Mouse (Mus musculus): Measurements from ENCODE around the gene Nsmf. TPM values are rescaled to one million over a fixed set of nuclear protein-coding genes. Genes with fewer than 3 reads are reported as not detected.

Nsmf gene
- polyA plus RNA-seq, 1 experiment from 2014 or later, result 126 TPM

Small RNA genes within 50 kb of the gene (microRNA-seq; reads per million reads assigned to microRNA genes)
- gene Gm24328 (not detected), gene Mir7664 (not detected)

Other genes starting within 250 kb of the Nsmf start
- 77.7 and 81.8 TPM in 2 replicates for gene Ehmt1, start 134.7 kb upstream of the Nsmf start, polyA plus RNA-seq (2014; fragmentation: Nextera tagmentation; extraction: Ambion mirVana)
- 22.6 and 26.0 TPM in 2 replicates for gene Arrdc1, start 119.1 kb upstream of the Nsmf start, polyA plus RNA-seq (2014; fragmentation: Nextera tagmentation; extraction: Ambion mirVana)
- 23.4 and 23.9 TPM in 2 replicates for gene Zmynd19, start 104.6 kb upstream of the Nsmf start, polyA plus RNA-seq (2014; fragmentation: Nextera tagmentation; extraction: Ambion mirVana)
- gene Dph7, start 92.0 kb upstream of the Nsmf start, polyA plus RNA-seq (2014; fragmentation: Nextera tagmentation; extraction: Ambion mirVana), result 32.6 and 32.8 TPM in 2 replicates
- gene Mrpl41, start 79.3 kb upstream of the Nsmf start, polyA plus RNA-seq (2014; fragmentation: Nextera tagmentation; extraction: Ambion mirVana), result 173 and 187 TPM in 2 replicates
- 2.4 and 3.7 TPM in 2 replicates for gene Pnpla7, start 78.3 kb upstream of the Nsmf start, polyA plus RNA-seq (2014; fragmentation: Nextera tagmentation; extraction: Ambion mirVana)
- gene Entpd8, start 25.9 kb downstream of the Nsmf start, polyA plus RNA-seq (2014; fragmentation: Nextera tagmentation; extraction: Ambion mirVana), result 0.21 TPM in 1 of 2 replicates, not detected in the other
- gene Noxa1, start 40.8 kb downstream of the Nsmf start, polyA plus RNA-seq (2014; fragmentation: Nextera tagmentation; extraction: Ambion mirVana), result not detected in 2 replicates
- gene Nrarp, start 126.4 kb downstream of the Nsmf start, polyA plus RNA-seq (2014; fragmentation: Nextera tagmentation; extraction: Ambion mirVana), result 15.6 and 19.9 TPM in 2 replicates
- 2.0 and 2.2 TPM in 2 replicates for gene Tor4a, start 142.5 kb downstream of the Nsmf start, polyA plus RNA-seq (2014; fragmentation: Nextera tagmentation; extraction: Ambion mirVana)
- gene Nelfb, start 157.1 kb downstream of the Nsmf start, polyA plus RNA-seq (2014; fragmentation: Nextera tagmentation; extraction: Ambion mirVana), result 88.0 and 91.6 TPM in 2 replicates
- gene Stpg3, start 160.3 kb downstream of the Nsmf start, polyA plus RNA-seq (2014; fragmentation: Nextera tagmentation; extraction: Ambion mirVana), result not detected in 2 replicates
- not detected in 2 replicates for gene Fam166a, start 164.4 kb downstream of the Nsmf start, polyA plus RNA-seq (2014; fragmentation: Nextera tagmentation; extraction: Ambion mirVana)
- 382 and 411 TPM in 2 replicates for gene Tubb4b, start 170.3 kb downstream of the Nsmf start, polyA plus RNA-seq (2014; fragmentation: Nextera tagmentation; extraction: Ambion mirVana)
- gene Slc34a3, start 180.0 kb downstream of the Nsmf start, polyA plus RNA-seq (2014; fragmentation: Nextera tagmentation; extraction: Ambion mirVana), result not detected in 2 replicates
- not detected in 2 replicates for gene Rnf224, start 182.4 kb downstream of the Nsmf start, polyA plus RNA-seq (2014; fragmentation: Nextera tagmentation; extraction: Ambion mirVana)
- 166 and 177 TPM in 2 replicates for gene Rnf208, start 187.9 kb downstream of the Nsmf start, polyA plus RNA-seq (2014; fragmentation: Nextera tagmentation; extraction: Ambion mirVana)
- 0.59 TPM in 1 of 2 replicates, not detected in the other for gene Cysrt1, start 188.1 kb downstream of the Nsmf start, polyA plus RNA-seq (2014; fragmentation: Nextera tagmentation; extraction: Ambion mirVana)
- gene AL732309.1, start 192.5 kb downstream of the Nsmf start, polyA plus RNA-seq (2014; fragmentation: Nextera tagmentation; extraction: Ambion mirVana), result 2.9 and 5.3 TPM in 2 replicates
- gene Tmem203, start 201.1 kb downstream of the Nsmf start, polyA plus RNA-seq (2014; fragmentation: Nextera tagmentation; extraction: Ambion mirVana), result 9.8 and 12.5 TPM in 2 replicates
- gene Tprn, start 208.3 kb downstream of the Nsmf start, polyA plus RNA-seq (2014; fragmentation: Nextera tagmentation; extraction: Ambion mirVana), result 13.4 and 14.7 TPM in 2 replicates
- 175 and 190 TPM in 2 replicates for gene Ssna1, start 218.1 kb downstream of the Nsmf start, polyA plus RNA-seq (2014; fragmentation: Nextera tagmentation; extraction: Ambion mirVana)
- 113 and 114 TPM in 2 replicates for gene Anapc2, start 218.1 kb downstream of the Nsmf start, polyA plus RNA-seq (2014; fragmentation: Nextera tagmentation; extraction: Ambion mirVana)
- gene Tmem210, start 233.8 kb downstream of the Nsmf start, polyA plus RNA-seq (2014; fragmentation: Nextera tagmentation; extraction: Ambion mirVana), result not detected in 2 replicates
- gene Lrrc26, start 235.6 kb downstream of the Nsmf start, polyA plus RNA-seq (2014; fragmentation: Nextera tagmentation; extraction: Ambion mirVana), result not detected in 2 replicates